Mouse (Mus musculus) gastrocnemius, postnatal 25 days (tissue): ENCODE measurements around the gene Tubal3. TPM values are rescaled to one million over a fixed set of nuclear protein-coding genes. Genes with fewer than 3 reads are reported as not detected.

Source experiments
- DNase-seq: peaks from one replicate; pipeline ENCODE4 v3.0.0; 2022
- microRNA-seq, 2 experiments: library from miRNA; unstranded; fragments of <30 nt; microRNA quantifications; one replicate each; pipeline ENCODE4 v1.2.0; 2021; ENCODE audit warnings: borderline replicate concordance in 2 of 2
- total RNA-seq, 2 experiments: library from RNA; stranded (reverse); gene quantifications; 1 replicate in 1 of 2; 2 replicates in 1 of 2; pipeline ENCODE4 v1.2.3; 2021

Tubal3 gene
- total RNA-seq, 2 experiments from 2014 or later = not detected

DNA sequence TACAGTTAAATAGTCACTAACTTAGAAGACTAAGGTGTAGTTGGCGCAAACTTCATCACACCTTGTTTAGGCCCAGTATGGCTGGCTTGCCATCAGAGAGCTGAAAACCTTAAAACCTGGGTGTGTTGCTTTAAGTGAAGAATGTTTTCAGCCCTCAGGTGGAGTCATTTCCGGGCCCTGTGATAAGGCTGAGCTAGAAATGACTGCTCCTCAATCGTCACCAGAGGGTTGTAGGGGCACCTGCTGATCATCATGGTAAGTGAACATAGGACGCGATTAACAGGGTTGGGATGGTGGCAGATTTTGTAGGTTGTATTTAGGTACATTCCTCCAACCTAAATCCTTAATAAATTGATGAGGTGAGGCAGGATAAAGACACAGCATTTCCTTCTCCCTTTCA, 6.4 kb downstream of the Tubal3 start:
- DNase-seq = no peak

DNA sequence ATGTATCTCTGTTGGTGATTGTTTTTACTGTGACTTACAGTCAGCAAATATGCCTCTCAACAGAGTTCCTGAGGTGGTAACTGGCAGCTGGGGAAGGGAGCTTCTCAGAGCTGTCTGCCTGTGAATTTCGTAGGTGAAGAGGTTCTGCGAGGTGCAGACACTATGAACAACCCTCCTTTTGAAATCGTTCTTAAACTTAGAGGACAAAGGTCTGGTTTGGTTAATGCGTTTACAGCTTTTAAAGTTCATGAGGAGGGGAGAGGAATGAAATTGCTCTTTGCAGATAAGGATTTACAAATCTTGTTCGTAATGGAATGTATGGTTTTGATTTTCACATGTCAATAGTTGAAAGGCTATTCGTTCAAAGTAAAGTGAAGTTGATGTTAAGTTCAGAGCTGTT, 7.6 kb downstream of the Tubal3 start:
- DNase-seq = no peak

DNA sequence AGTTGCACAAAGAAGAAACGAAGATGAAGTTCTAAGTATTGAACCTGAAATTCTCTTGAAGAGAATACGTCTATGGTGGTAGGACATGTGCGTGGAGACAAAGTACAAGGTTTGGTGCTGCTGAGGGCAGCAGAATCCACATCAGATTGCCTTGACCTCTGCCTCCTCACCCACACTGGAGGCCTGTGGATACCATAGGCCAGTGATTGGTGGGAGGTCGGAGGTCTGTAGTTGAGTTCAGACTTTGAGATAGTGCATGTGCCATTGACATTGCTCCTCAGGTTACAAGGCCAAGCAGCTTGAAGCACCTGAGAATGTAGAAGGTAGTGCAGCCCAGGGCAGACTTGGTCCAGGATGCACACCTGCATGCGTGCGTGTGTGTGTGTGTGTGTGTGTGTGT, 8.0 kb downstream of the Tubal3 start:
- no peak for DNase-seq

DNA sequence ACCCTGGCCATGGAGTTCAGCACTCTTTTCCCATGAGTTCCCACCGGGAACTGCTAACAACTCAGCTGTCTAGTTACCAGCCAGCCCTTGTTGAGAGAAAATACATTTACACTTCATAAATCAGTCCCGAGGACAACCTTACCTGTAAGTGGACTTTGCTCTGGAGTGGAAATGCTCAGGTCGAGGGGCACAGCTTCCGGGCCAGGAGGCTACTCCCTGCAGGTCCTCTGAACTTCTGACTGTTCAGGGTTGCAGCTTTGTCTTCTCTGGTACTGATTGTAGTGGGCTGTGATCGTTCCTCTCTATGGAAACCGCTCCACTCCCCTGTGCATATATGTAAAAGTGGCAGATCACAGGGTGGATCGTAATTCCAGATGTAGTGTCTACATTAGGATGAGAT, 26.6 kb downstream of the Tubal3 start:
- DNase-seq = no peak

DNA sequence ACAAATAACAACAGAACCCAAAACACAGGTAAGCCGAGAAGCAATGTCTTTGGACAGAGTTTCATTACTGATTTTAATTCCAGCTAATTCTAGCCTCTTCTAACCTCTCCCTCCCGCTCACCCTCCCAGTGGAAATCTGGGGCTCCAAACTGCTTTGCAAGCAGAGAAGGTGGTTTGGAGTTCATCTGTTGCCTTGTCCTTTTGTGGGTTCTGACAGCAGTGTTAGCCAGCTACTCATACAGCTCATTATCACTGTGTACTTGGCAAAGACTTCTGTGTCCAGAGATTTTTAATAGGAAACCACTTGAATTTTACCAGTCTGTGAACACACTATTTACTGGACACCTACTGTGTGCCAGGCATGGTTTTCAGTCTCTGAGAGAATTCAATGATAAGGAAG, 27.2 kb downstream of the Tubal3 start, which contains the start of gene Ucn3:
Ucn3 (minus strand) TSS at position 101 of the 400 bp plus-strand sequence.
- no peak for DNase-seq

DNA sequence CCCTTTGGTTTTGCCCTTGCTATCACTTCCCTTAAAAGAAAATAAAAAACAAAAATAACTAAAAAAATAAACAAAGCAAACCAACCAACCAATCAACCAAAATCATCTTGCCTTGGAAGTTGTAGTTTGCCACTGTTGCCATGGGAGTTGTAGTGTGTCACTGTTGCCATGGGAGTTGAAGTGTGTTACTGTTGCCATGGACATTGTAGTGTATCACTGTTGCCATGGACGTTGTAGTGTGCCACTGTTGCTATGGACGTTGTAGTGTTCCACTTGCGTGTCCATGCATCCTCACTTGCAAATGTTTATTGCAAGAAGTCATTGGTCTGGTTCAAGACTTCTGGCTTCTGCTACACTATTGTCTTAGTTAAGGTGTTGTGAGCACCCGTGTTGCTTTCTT, 29.2 kb downstream of the Tubal3 start:
- no peak for DNase-seq

DNA sequence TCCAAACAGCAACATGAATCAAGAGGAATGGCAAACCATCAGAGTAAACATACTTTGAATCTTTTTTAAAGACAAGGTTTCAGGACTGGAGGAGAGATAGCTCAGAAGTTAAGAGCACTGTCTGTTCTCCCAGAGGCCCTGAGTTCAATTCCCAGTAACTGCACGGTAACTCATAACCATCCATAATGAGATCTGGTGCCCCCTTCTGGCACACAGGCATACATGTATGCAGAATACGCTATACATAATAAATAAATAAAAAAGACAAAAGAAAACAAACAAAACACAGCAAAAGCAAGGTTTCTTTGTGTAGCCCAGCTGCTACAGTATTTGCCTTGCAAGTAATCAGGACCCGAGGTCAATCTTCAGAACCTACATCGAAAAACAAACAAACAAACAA, 31.4 kb downstream of the Tubal3 start:
- DNase-seq = no peak

DNA sequence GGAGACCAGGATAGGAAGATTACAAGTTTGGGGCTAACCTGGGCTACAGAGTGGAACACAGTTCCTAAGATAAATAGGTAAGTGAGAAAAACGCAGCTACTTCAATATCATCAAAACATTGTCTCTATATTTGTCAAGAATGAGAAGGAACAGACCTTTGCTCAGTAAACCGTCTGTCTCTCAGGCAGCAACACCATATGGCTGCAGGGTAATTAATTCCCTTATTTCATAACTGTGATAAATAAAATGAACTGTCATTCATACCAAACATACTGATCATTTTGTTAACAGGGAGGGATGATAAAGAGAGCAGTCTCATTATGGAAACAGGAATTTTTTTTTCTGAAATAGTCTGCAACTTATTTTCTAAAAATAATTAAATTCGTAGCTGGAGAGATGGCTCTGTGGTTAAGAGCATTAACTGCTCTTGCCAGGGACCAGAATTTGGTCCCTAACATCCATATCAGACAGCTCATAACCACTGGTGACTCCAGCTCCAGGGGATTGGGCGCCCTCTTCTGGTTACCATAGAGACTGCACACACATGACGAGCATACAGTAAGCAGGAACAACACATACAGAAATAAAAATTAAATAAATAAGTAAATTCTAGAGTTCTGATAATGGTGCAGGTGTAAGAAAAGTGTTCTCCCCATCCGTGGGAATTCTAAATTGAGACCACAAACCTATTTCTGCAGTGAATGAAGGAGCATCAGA, 33.3 kb downstream of the Tubal3 start:
- DNase-seq = no peak

DNA sequence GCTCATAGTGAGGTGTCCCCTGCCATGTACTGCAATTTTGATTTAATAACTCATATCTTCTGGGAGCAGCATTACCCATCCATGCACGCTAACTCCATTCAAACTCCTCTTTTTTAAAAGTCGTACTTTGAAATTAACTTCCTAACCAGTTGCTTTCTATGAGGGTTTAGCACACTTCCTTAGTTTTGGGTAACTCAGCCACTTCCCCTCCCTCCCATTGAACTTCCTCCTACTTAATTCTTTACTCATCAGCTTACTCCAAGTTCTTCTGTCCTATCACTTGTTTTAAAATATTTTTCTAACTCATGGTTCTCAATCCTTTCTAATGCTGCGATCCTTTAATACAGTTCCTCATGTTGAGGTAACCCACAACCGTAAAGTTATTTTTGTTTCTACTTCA, 50.8 kb downstream of the Tubal3 start:
- no peak for DNase-seq

Small RNA genes lying within 50 kb of the gene (microRNA-seq; reads per million reads assigned to microRNA genes)
- gene Gm22460 = 0 reads per million in 2 experiments

Other genes starting within 250 kb of the Tubal3 start
- gene Calml3, start 114.0 kb upstream of the Tubal3 start, total RNA-seq = not detected
- gene Calm4, start 80.5 kb upstream of the Tubal3 start, total RNA-seq = not detected
- not detected for gene Calm5, start 64.1 kb upstream of the Tubal3 start, total RNA-seq
- 10 to 100 TPM; 38.7 to 43.5 TPM for gene Net1, start 54 bp upstream of the Tubal3 start, total RNA-seq
- not detected for gene Ucn3, start 27.1 kb downstream of the Tubal3 start, total RNA-seq
- gene Akr1c14, start 130.7 kb downstream of the Tubal3 start, total RNA-seq = 1 to 10 TPM; 1.6 to 1.7 TPM
- 1 to 10 TPM in 1 of 2 experiments, not detected in 1; 1.3 TPM for gene Akr1c18, start 232.4 kb downstream of the Tubal3 start, total RNA-seq